Mouse (Mus musculus): Measurements from ENCODE around the gene Krtap5-5. TPM values are rescaled to one million over a fixed set of nuclear protein-coding genes. Genes with fewer than 3 reads are reported as not detected.
"Not testable (repeated sequence)": the region's sequence is repeated elsewhere in the genome, so short reads cannot be mapped to it uniquely, and the experiment has no call there.

The Krtap5-5 gene
- polyA plus RNA-seq, 1 experiment, result not detected

DNA sequence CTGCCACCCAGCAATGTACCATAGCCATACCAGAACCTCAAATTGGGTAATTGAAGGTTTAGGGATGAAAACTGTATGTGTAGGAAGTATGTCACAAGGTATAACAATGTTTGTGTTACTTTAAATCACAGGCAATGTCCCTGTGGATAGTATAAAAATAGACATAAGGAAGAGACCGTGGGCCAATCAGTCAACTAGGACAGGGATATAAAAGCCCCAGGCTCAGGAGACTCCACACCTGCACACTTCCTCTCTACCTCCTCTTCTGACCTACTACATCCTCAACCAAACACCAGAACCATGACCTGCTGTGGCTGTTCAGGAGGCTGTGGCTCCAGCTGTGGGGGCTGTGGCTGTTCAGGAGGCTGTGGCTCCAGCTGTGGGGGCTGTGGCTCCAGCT is 18.2 kb downstream of the Krtap5-5 start, which contains the start of gene Gm7579:
Gene Gm7579 (plus strand): TSS at position 301 of the 400 bp plus-strand sequence.
- H3K4me3 ChIP-seq (ENCODE audit: insufficient read depth, low read length), result no peak within 1 kb of the TSS
- H3K4me1 ChIP-seq (ENCODE audit: control insufficient read depth, insufficient read depth, low read length), result no peaks in the 10 kb centered on the region
- no peak within 1 kb of the TSS for H3K27ac ChIP-seq (ENCODE audit: insufficient read depth, low read length)
- TF ChIP-seq CTCF (IDR thresholded peaks at IDR 0.05; ENCODE audit: extremely low read depth, insufficient read depth, low read length) (no peak), POLR2A (IDR thresholded peaks at IDR 0.05; ENCODE audit: extremely low read depth, insufficient read depth, low read length) (no peak)

GRCm38 (mm10) chr7:142206891-142207290 is 22.9 kb downstream of the Krtap5-5 start:
- not testable (repeated sequence) for H3K4me1 ChIP-seq (ENCODE audit: control insufficient read depth, insufficient read depth, low read length); H3K27ac ChIP-seq (ENCODE audit: insufficient read depth, low read length); H3K4me3 ChIP-seq (ENCODE audit: insufficient read depth, low read length)

DNA sequence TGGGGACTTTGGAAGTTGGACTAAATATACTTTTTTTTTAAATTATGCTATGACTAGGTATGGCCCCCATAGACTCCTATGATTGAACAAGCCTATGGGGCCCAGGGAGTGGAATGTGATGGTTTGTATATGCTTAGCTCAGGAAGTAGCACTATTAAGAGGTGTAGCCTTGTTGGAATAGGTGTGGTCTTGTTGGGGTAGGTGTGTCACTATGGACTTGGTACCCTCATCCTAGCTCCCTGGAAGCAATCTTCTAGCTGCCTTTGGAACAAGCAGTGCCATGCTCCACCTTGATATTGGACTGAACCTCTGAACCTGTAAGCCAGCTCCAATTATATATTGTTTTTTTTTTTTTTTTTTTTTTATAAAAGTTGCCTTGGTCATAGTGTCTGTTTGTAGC is 24.3 kb downstream of the Krtap5-5 start:
- Histone ChIP-seq H3K27ac (ENCODE audit: insufficient read depth, low read length) (no peak overlapping the region), H3K4me3 (ENCODE audit: insufficient read depth, low read length) (no peak overlapping the region), H3K4me1 (ENCODE audit: control insufficient read depth, insufficient read depth, low read length) (no peaks in the 10 kb centered on the region)
- TF ChIP-seq CTCF (IDR thresholded peaks at IDR 0.05; ENCODE audit: extremely low read depth, insufficient read depth, low read length) (no peak), POLR2A (IDR thresholded peaks at IDR 0.05; ENCODE audit: extremely low read depth, insufficient read depth, low read length) (no peak)

DNA sequence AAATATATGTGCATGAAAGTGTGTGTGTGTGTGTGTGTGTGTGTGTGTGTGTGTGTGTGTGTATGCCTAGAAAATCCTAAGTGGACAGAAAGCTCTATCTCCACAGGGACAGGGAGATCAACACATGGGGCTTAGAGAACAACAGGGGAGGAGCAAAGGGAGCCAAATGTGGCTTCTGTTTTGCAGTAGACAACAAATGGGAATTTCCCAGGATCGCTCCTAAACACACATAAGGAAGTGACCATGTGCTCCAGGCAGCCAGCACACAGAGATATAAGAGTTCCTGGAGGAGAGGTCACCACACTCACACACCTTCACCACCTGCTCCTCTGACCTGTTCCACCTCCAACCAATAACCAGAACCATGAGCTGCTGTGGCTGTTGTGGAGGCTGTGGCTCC is 28.7 kb downstream of the Krtap5-5 start, which contains the start of gene Krtap5-3:
Gene Krtap5-3 (plus strand): TSS at position 301 of the 400 bp plus-strand sequence.
- TF ChIP-seq POLR2A (IDR thresholded peaks at IDR 0.05; ENCODE audit: extremely low read depth, insufficient read depth, low read length) (no peak), CTCF (IDR thresholded peaks at IDR 0.05; ENCODE audit: extremely low read depth, insufficient read depth, low read length) (no peak)
- Histone ChIP-seq H3K27ac (ENCODE audit: insufficient read depth, low read length) (no peak within 1 kb of the TSS), H3K4me1 (ENCODE audit: control insufficient read depth, insufficient read depth, low read length) (no peaks in the 10 kb centered on the region; the same call in 1 of the 2 replicates), H3K4me3 (ENCODE audit: insufficient read depth, low read length) (no peak within 1 kb of the TSS)

DNA sequence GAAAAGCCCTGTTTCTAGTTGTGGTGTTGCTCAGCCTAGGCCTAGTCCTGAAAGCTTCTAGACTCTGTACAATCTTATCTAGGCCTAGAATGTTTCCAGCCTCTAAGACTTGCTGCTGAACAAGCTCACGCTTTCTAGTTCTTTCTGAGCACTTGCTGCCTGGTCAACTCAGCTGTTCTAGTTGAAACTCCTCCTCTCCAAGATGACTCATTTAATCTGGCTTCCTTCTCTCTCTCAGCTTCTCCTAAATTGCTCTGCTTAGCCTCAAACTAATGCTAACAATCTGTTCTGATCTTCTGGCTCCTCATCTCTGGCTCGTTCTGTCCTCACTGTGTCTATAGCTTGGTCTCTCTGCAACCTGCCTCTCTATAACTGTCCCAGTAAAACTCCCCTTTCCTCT is 31.0 kb downstream of the Krtap5-5 start:
- Histone ChIP-seq H3K4me3 (ENCODE audit: insufficient read depth, low read length) (no peak overlapping the region), H3K27ac (ENCODE audit: insufficient read depth, low read length) (no peak overlapping the region), H3K4me1 (ENCODE audit: control insufficient read depth, insufficient read depth, low read length) (no peaks in the 10 kb centered on the region; the same call in 1 of the 2 replicates)
- no peak for TF ChIP-seq POLR2A (IDR thresholded peaks at IDR 0.05; ENCODE audit: extremely low read depth, insufficient read depth, low read length)

DNA sequence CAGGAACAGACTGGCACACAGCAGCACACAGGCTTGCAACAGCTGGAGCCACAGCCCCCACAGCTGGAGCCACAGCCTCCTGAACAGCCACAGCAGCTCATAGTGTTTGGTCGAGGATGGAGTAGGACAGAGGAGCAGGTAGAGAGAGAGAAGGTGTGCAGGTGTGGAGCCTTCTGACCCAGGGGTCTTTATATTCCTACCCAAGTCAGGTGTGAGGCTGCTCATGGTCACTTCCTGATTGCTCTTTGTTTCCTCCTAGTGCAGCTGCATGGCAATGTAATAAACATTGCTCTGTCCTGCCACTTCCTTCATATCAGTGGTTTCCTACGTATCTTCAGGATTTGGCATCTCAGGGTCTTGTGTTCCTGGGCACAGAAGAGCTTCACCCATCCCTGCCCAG is 39.5 kb downstream of the Krtap5-5 start, which contains the start of gene Gm10153:
Gene Gm10153 (minus strand): TSS at position 101 of the 400 bp plus-strand sequence.
- no peak within 1 kb of the TSS for H3K27ac ChIP-seq (ENCODE audit: insufficient read depth, low read length)
- TF ChIP-seq POLR2A (IDR thresholded peaks at IDR 0.05; ENCODE audit: extremely low read depth, insufficient read depth, low read length) (no peak), CTCF (IDR thresholded peaks at IDR 0.05; ENCODE audit: extremely low read depth, insufficient read depth, low read length) (no peak)

GRCm38 (mm10) chr7:142188156-142188555 is 41.6 kb downstream of the Krtap5-5 start:
- TF ChIP-seq POLR2A (IDR thresholded peaks at IDR 0.05; ENCODE audit: extremely low read depth, insufficient read depth, low read length) (no peak), CTCF (IDR thresholded peaks at IDR 0.05; ENCODE audit: extremely low read depth, insufficient read depth, low read length) (no peak)
- H3K4me1 ChIP-seq (ENCODE audit: control insufficient read depth, insufficient read depth, low read length), result no peaks in the 10 kb centered on the region

More for the DNA sequence above, 39.5 kb downstream of the Krtap5-5 start, which contains the start of gene Gm10153:
- Histone ChIP-seq H3K4me1 (ENCODE audit: control insufficient read depth, insufficient read depth, low read length) (no peaks in the 10 kb centered on the region), H3K4me3 (ENCODE audit: insufficient read depth, low read length) (no peak within 1 kb of the TSS)

GRCm38 (mm10) chr7:142181021-142181420 is 48.8 kb downstream of the Krtap5-5 start:
- no peak overlapping the region for H3K4me3 ChIP-seq (ENCODE audit: insufficient read depth, low read length)
- H3K4me1 ChIP-seq (ENCODE audit: control insufficient read depth, insufficient read depth, low read length), result no peaks in the 10 kb centered on the region
- TF ChIP-seq CTCF (IDR thresholded peaks at IDR 0.05; ENCODE audit: extremely low read depth, insufficient read depth, low read length) (no peak), POLR2A (IDR thresholded peaks at IDR 0.05; ENCODE audit: extremely low read depth, insufficient read depth, low read length) (no peak)
- H3K27ac ChIP-seq (ENCODE audit: insufficient read depth, low read length), result no peak overlapping the region

More at GRCm38 (mm10) chr7:142188156-142188555, 41.6 kb downstream of the Krtap5-5 start:
- H3K4me3 ChIP-seq (ENCODE audit: insufficient read depth, low read length), result no peak overlapping the region
- no peak overlapping the region for H3K27ac ChIP-seq (ENCODE audit: insufficient read depth, low read length)

Other genes with a start within 250 kb of the Krtap5-5 start
- 49.3 and 50.7 TPM in 2 replicates for gene Mob2, start 168.9 kb downstream of the Krtap5-5 start, polyA plus RNA-seq (2012; rRNA removed)
- 94.9 and 102 TPM in 2 replicates for gene Dusp8, start 134.1 kb downstream of the Krtap5-5 start, polyA plus RNA-seq (2012; rRNA removed)
- gene Gm45618, start 109.2 kb downstream of the Krtap5-5 start, polyA plus RNA-seq (2012; rRNA removed), result not detected in 2 replicates
- gene Gm39115, start 93.9 kb downstream of the Krtap5-5 start, polyA plus RNA-seq (2012; rRNA removed), result not detected in 2 replicates
- gene Gm45337, start 85.4 kb downstream of the Krtap5-5 start, polyA plus RNA-seq (2012; rRNA removed), result not detected in 2 replicates
- not detected in 2 replicates for gene Gm29735, start 72.9 kb downstream of the Krtap5-5 start, polyA plus RNA-seq (2012; rRNA removed)
- gene Gm4553, start 64.2 kb downstream of the Krtap5-5 start, polyA plus RNA-seq (2012; rRNA removed), result not detected in 2 replicates
- not detected in 2 replicates for gene Krtap5-2, start 54.0 kb downstream of the Krtap5-5 start, polyA plus RNA-seq (2012; rRNA removed)
- gene Gm10153, start 39.6 kb downstream of the Krtap5-5 start, polyA plus RNA-seq (2012; rRNA removed), result not detected in 2 replicates
- not detected in 2 replicates for gene Krtap5-3, start 28.6 kb downstream of the Krtap5-5 start, polyA plus RNA-seq (2012; rRNA removed)
- not detected in 2 replicates for gene Gm7579, start 18.1 kb downstream of the Krtap5-5 start, polyA plus RNA-seq (2012; rRNA removed)
- gene Gm40460, start 11.1 kb upstream of the Krtap5-5 start, polyA plus RNA-seq (2012; rRNA removed), result not detected in 2 replicates
- not detected in 2 replicates for gene Gm2431, start 28.4 kb upstream of the Krtap5-5 start, polyA plus RNA-seq (2012; rRNA removed)
- not detected in 2 replicates for gene Gm4559, start 44.4 kb upstream of the Krtap5-5 start, polyA plus RNA-seq (2012; rRNA removed)
- gene Krtap5-1, start 67.1 kb upstream of the Krtap5-5 start, polyA plus RNA-seq (2012; rRNA removed), result not detected in 2 replicates
- not detected in 2 replicates for gene Krtap5-4, start 73.6 kb upstream of the Krtap5-5 start, polyA plus RNA-seq (2012; rRNA removed)
- gene Ifitm10, start 143.8 kb upstream of the Krtap5-5 start, polyA plus RNA-seq (2012; rRNA removed), result 43.0 and 45.7 TPM in 2 replicates
- gene Gm49369, start 152.7 kb upstream of the Krtap5-5 start, polyA plus RNA-seq (2012; rRNA removed), result 0.45 and 1.4 TPM in 2 replicates
- 421 and 455 TPM in 2 replicates for gene Ctsd, start 158.1 kb upstream of the Krtap5-5 start, polyA plus RNA-seq (2012; rRNA removed)
- not detected in 2 replicates for gene Syt8, start 204.9 kb upstream of the Krtap5-5 start, polyA plus RNA-seq (2012; rRNA removed)
- 0.86 and 1.4 TPM in 2 replicates for gene Tnni2, start 211.8 kb upstream of the Krtap5-5 start, polyA plus RNA-seq (2012; rRNA removed)
- 10.2 and 12.2 TPM in 2 replicates for gene Lsp1, start 230.8 kb upstream of the Krtap5-5 start, polyA plus RNA-seq (2012; rRNA removed)

All from cortical plate, adult 2 months (tissue).